Mouse (Mus musculus): ENCODE measurements at regions not wholly inside any gene's neighbourhood (a gene's known extent, or its start where the extent isn't known, plus 50 kb on each side); places are given as distances from the start of the nearest gene placed in this dataset.
"Not testable (repeated sequence)": the region's sequence is repeated elsewhere in the genome, so short reads cannot be mapped to it uniquely, and the experiment has no call there.

DNA sequence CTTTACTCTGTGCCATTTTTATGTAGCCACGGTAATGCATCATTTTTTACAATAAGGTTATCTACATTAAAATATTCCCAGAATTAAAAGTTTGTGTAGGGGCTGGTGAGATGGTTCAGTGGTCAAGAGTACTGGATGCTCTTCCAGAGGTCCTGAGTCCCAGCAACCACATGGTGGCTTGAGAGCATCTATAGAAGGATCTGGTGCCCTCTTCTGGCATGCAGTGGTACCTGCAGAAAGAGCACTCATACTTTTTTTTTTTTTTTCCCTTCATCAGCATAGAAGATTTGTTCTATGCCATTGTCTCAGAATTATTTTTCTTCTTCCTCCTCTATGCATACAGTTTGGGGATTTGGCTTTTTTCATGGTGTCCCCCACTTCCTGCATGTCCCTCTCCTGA is 84.9 kb upstream of the Prkcq start:
- intact Hi-C loops (cut with DNase I): no loop called here
- no peak for DNase-seq

DNA sequence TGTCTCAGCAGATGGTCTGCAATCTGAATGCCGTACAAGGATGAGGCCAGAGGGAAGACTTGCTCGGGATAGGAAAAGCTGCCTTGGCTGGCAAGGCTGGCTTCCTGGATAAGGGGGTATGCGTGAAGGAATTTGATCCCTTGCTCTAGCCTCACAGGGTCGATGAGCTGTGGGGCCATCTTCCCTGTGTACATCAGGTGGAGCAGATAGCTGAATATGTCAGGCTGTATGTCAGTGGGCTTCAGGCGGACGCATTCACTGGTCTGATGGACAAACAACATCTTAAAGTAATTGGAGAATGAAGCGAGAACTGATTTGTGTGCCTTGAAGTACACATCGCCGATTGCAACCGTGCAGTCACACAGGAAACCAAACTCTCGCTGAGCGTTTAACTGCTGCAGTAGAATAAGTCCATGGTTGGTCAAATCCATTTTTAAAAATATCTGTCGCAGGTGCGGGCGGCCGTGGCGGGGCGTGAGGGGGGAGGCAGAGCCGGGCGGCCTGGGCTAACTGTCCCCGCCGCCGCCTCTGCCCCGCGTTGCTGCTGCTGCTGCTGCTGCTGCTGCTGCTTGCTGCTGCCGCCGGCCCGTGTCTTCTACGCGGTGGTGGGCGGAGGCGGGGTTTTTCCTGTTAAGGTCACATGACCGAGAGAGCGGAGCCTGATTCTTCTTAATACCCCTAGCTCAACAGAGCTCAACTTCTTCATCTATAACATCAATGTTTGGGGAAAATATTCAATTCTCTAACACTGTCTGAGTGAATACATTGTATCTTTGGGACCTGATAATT is 71.9 kb upstream of the Prkcq start:
- intact Hi-C loops (cut with DNase I); DNase-seq: not testable (repeated sequence)

- DNase-seq: peak; percentile 14 to 19
Observed at GRCm38 (mm10) chr2:11113191-11113590, 58.7 kb upstream of the Prkcq start.

DNA sequence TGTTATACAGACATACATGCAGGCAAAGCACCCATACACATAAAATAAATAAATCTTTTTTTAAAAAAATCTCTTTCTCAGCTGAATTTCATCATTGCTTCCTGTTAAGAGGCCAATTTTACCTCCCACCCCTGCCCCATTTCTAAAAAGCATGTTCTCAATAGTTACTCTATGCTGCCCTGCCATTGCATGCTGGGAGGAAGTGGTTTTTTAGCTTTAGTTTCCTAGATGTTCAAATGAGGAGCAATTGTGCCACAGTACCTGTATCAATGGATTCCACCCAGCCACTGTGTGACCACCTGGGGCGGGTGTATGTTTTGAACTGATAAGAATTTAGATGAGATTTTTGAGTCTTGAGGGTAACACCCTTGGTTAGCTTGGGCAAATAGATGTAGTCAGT is 53.3 kb upstream of the Prkcq start:
- no peak for DNase-seq
- intact Hi-C loops (cut with DNase I): no loop called here

More at GRCm38 (mm10) chr2:11113191-11113590, 58.7 kb upstream of the Prkcq start:
- intact Hi-C loops (cut with DNase I): loop anchor here (1.0 kb wide), 2 partner anchors 141 to 175 kb away; no protein-coding TSS in a partner anchor

- intact Hi-C loops (cut with DNase I): no loop called here
- no peak for DNase-seq
Observed at GRCm38 (mm10) chr2:11119301-11119700, 52.6 kb upstream of the Prkcq start.

Data from heart, postnatal 36 days (tissue).